Mouse (Mus musculus) G1E (cell line): ENCODE measurements around the gene Gjd3. TPM values are rescaled to one million over a fixed set of nuclear protein-coding genes. Genes with fewer than 3 reads are reported as not detected.
"Not testable (repeated sequence)": the region's sequence is repeated elsewhere in the genome, so short reads cannot be mapped to it uniquely, and the experiment has no call there.

ENCODE experiments used
- ATAC-seq: 2 replicates; pipeline ENCODE4 v1.8.0; 2016; ENCODE audit warnings: mild to moderate bottlenecking; ENCODE audit not compliant: insufficient number of reproducible peaks, poor library complexity, low FRiP score, severe bottlenecking; ENCODE audit errors: extremely low read depth
- DNase-seq: peaks from one replicate; pipeline ENCODE4 v3.0.0; 2012; ENCODE audit warnings: low spot score
- H3K27me3 ChIP-seq: 2 replicates; pipeline ENCODE4 v1.6.1; 2012; ENCODE audit warnings: mild to moderate bottlenecking, low read length, inconsistent platforms; ENCODE audit not compliant: insufficient read depth
- H3K36me3 ChIP-seq: replicated peaks from 2 replicates; pipeline ENCODE3; 2012; ENCODE audit warnings: mild to moderate bottlenecking, inconsistent platforms
- H3K4me1 ChIP-seq: 2 replicates; pipeline ENCODE4 v1.6.1; 2012; ENCODE audit warnings: low read depth, low read length, inconsistent platforms, mixed read lengths; ENCODE audit not compliant: insufficient read depth
- H3K4me3 ChIP-seq: 2 replicates; pipeline ENCODE4 v1.5.1; 2012; ENCODE audit warnings: low read depth, mild to moderate bottlenecking, inconsistent platforms, low read length, moderate library complexity, mixed read lengths
- H3K9me3 ChIP-seq: replicated peaks from 2 replicates; pipeline ENCODE4 v1.6.1; 2012; ENCODE audit warnings: inconsistent platforms
- CTCF ChIP-seq: IDR thresholded peaks from 2 replicates; pipeline ENCODE4 v1.5.1; 2012; ENCODE audit warnings: low read depth, low read length, inconsistent platforms, mixed read lengths
- GATA1 ChIP-seq: IDR thresholded peaks from 2 replicates; pipeline ENCODE4 v1.6.1; 2012; ENCODE audit warnings: borderline replicate concordance, low read length, inconsistent platforms, mixed read lengths
- GATA2 ChIP-seq: IDR thresholded peaks from 2 replicates; pipeline ENCODE4 v1.6.1; 2012; ENCODE audit warnings: low read depth, low read length, inconsistent platforms, borderline replicate concordance
- POLR2AphosphoS5 ChIP-seq: IDR thresholded peaks from 2 replicates; pipeline ENCODE4 v1.6.1; 2012; ENCODE audit warnings: low read depth, low read length, inconsistent platforms; ENCODE audit not compliant: insufficient replicate concordance
- TAL1 ChIP-seq: conservative IDR thresholded peaks from 2 replicates; pipeline ENCODE4 v1.6.1; 2012; ENCODE audit warnings: low read depth, low read length, inconsistent platforms, mixed read lengths
- polyA plus RNA-seq: library from polyadenylated mRNA; stranded (reverse); fragments of >175 nt; gene quantifications from 2 replicates; pipeline ENCODE4 v1.2.3, GENCODE M21; 2012
- total RNA-seq, 2 experiments: library from RNA; stranded (forward) in 1 of 2; stranded (reverse) in 1 of 2; fragments of 200-1000 nt in 1 of 2; fragments of >200 nt in 1 of 2; fragmentation: Nextera tagmentation in 1 of 2; gene quantifications; 2 replicates each; pipeline ENCODE4 v1.2.3; 2014 to 2017

Gene Gjd3
- total and polyA plus RNA-seq, 3 experiments, result not detected

- TF ChIP-seq CTCF (no peak), POLR2AphosphoS5 (no peak)
- Histone ChIP-seq H3K36me3 (peaks cover 99% of the 10 kb centered on the region), H3K4me1 (peaks cover 2% of the 10 kb centered on the region; the same call in 1 of the 2 replicates), H3K4me3 (no peak overlapping the region), H3K27me3 (no peaks in the 10 kb centered on the region), H3K9me3 (no peaks in the 10 kb centered on the region)
- ATAC-seq, result no peak
- DNase-seq, result no peak
Measured at GRCm38 (mm10) chr11:98998776-98999175, 16.0 kb upstream of the Gjd3 start.

GRCm38 (mm10) chr11:98997659-98998058 is 14.8 kb upstream of the Gjd3 start:
- ATAC-seq (no peak), DNase-seq (no peak)
- Histone ChIP-seq H3K4me3 (no peak overlapping the region), H3K36me3 (peaks cover 99% of the 10 kb centered on the region), H3K27me3 (no peaks in the 10 kb centered on the region), H3K4me1 (peaks cover 5% of the 10 kb centered on the region; the same call in 1 of the 2 replicates), H3K9me3 (no peaks in the 10 kb centered on the region)
- TF ChIP-seq TAL1, result no peak
- TF ChIP-seq GATA2, result no peak
- no peak for TF ChIP-seq GATA1
- TF ChIP-seq POLR2AphosphoS5, result no peak
- TF ChIP-seq CTCF, result no peak

- TF ChIP-seq GATA1, result no peak
- Histone ChIP-seq H3K36me3 (peaks cover 97% of the 10 kb centered on the region), H3K27me3 (no peaks in the 10 kb centered on the region), H3K4me1 (peaks cover 4% of the 10 kb centered on the region; the same call in 1 of the 2 replicates), H3K9me3 (no peaks in the 10 kb centered on the region), H3K4me3 (no peak overlapping the region)
- ATAC-seq (no peak), DNase-seq (no peak)
Measured at GRCm38 (mm10) chr11:98995987-98996386, 13.2 kb upstream of the Gjd3 start.

GRCm38 (mm10) chr11:98990866-98991265 is 8.1 kb upstream of the Gjd3 start:
- TF ChIP-seq GATA2, result no peak
- no peak for TF ChIP-seq GATA1
- peaks cover 69% of the 10 kb centered on the region for H3K36me3 ChIP-seq
- H3K27me3 ChIP-seq, result no peaks in the 10 kb centered on the region
- H3K9me3 ChIP-seq, result no peaks in the 10 kb centered on the region
- ATAC-seq, result no peak
- peaks cover 4% of the 10 kb centered on the region; the same call in 1 of the 2 replicates for H3K4me1 ChIP-seq
- no peak overlapping the region for H3K4me3 ChIP-seq
- no peak for DNase-seq

- not testable (repeated sequence) for H3K4me3 ChIP-seq, ATAC-seq, DNase-seq, H3K4me1 ChIP-seq, H3K9me3 ChIP-seq
- H3K27me3 ChIP-seq, result peaks cover 19% of the 10 kb centered on the region
- peaks cover 43% of the 10 kb centered on the region for H3K36me3 ChIP-seq
Measured at GRCm38 (mm10) chr11:98988260-98988659, 5.4 kb upstream of the Gjd3 start.

- peaks cover 19% of the 10 kb centered on the region for H3K36me3 ChIP-seq
- ATAC-seq, result no peak
- no peak for DNase-seq
- H3K27me3 ChIP-seq, result peaks cover 44% of the 10 kb centered on the region
- H3K9me3 ChIP-seq, result peaks cover 12% of the 10 kb centered on the region
- no peak overlapping the region for H3K4me3 ChIP-seq
- H3K4me1 ChIP-seq, result peaks cover 5% of the 10 kb centered on the region
- TF ChIP-seq TAL1 (no peak), GATA1 (no peak), POLR2AphosphoS5 (no peak), GATA2 (no peak)
Measured at GRCm38 (mm10) chr11:98985542-98985941, 2.7 kb upstream of the Gjd3 start.

- Histone ChIP-seq H3K4me1 (peaks cover 9% of the 10 kb centered on the region), H3K36me3 (peaks cover 8% of the 10 kb centered on the region), H3K9me3 (peaks cover 12% of the 10 kb centered on the region), H3K27me3 (peaks cover 60% of the 10 kb centered on the region), H3K4me3 (no peak overlapping the region)
- no peak for ATAC-seq
- TF ChIP-seq POLR2AphosphoS5 (no peak), GATA1 (no peak), CTCF (no peak), GATA2 (no peak), TAL1 (no peak)
- DNase-seq, result no peak
Measured at GRCm38 (mm10) chr11:98983551-98983950, 735 bp upstream of the Gjd3 start.
